Mouse (Mus musculus) left cerebral cortex, postnatal 14 days (tissue): ENCODE data around the gene Pla2g2f. TPM values are rescaled to one million over a fixed set of nuclear protein-coding genes. Genes with fewer than 3 reads are reported as not detected.

ENCODE experiments used
- total RNA-seq, 2 experiments: library from RNA; stranded (reverse); gene quantifications; 2 replicates each; pipeline ENCODE4 v1.2.3; 2021

The Pla2g2f gene
- total RNA-seq, 2 experiments from 2014 or later: 0.21 to 0.29 TPM

Other genes starting within 250 kb of the Pla2g2f start
- 1 to 10 TPM; 3.1 to 4.3 TPM for gene Vwa5b1, start 121.7 kb downstream of the Pla2g2f start, total RNA-seq
- under 1 TPM in 1 of 2 experiments, not detected in 1; 0.22 TPM for gene Pla2g2c, start 32.8 kb downstream of the Pla2g2f start, total RNA-seq
- gene Ubxn10, start 20.5 kb downstream of the Pla2g2f start, total RNA-seq: under 1 TPM; 0.88 to 0.99 TPM
- under 1 TPM; 0.19 to 0.20 TPM for gene Pla2g2d, start 18.1 kb upstream of the Pla2g2f start, total RNA-seq
- 1 to 10 TPM; 2.8 to 4.2 TPM for gene Pla2g5, start 105.9 kb upstream of the Pla2g2f start, total RNA-seq
- gene Gm13030, start 116.3 kb upstream of the Pla2g2f start, total RNA-seq: not detected
- not detected for gene Pla2g2e, start 120.3 kb upstream of the Pla2g2f start, total RNA-seq
- 10 to 100 TPM; 16.9 to 19.8 TPM for gene Otud3, start 156.3 kb upstream of the Pla2g2f start, total RNA-seq
- not detected for gene Rnf186, start 209.5 kb upstream of the Pla2g2f start, total RNA-seq
- gene Tmco4, start 215.3 kb upstream of the Pla2g2f start, total RNA-seq: 1 to 10 TPM; 1.1 to 1.8 TPM